Mouse (Mus musculus): Measurements from ENCODE around the gene Arrb1. TPM values are rescaled to one million over a fixed set of nuclear protein-coding genes. Genes with fewer than 3 reads are reported as not detected.
A peak's percentile ranks its signal among the peaks of the same experiment; 100 is the strongest.

The Arrb1 gene
- polyA plus RNA-seq, 1 experiment from 2014 or later, result 15.6 TPM

MicroRNA genes within 50 kb of the gene (microRNA counts, 519-probe panel; counts per million panel counts)
- microRNA mmu-miR-326, result 3,504 counts per million, percentile 45 among the panel's probes with 10 or more counts

Small RNAs within 50 kb of the gene (microRNA-seq; reads per million reads assigned to microRNA genes)
- gene Mir326, result 71.4 reads per million, percentile 47 among the genes with 10 or more reads in this experiment

Other genes starting within 250 kb of the Arrb1 start
- 394 and 407 TPM in 2 replicates for gene Serpinh1, start 182.2 kb upstream of the Arrb1 start, polyA plus RNA-seq (2015; fragmentation: Nextera tagmentation; extraction: Ambion mirVana)
- 53.2 and 55.3 TPM in 2 replicates for gene Gdpd5, start 154.1 kb upstream of the Arrb1 start, polyA plus RNA-seq (2015; fragmentation: Nextera tagmentation; extraction: Ambion mirVana)
- gene Klhl35, start 69.5 kb upstream of the Arrb1 start, polyA plus RNA-seq (2015; fragmentation: Nextera tagmentation; extraction: Ambion mirVana), result 7.4 and 12.2 TPM in 2 replicates
- 523 and 532 TPM in 2 replicates for gene Rps3, start 51.7 kb upstream of the Arrb1 start, polyA plus RNA-seq (2015; fragmentation: Nextera tagmentation; extraction: Ambion mirVana)
- gene Tpbgl, start 91.6 kb downstream of the Arrb1 start, polyA plus RNA-seq (2015; fragmentation: Nextera tagmentation; extraction: Ambion mirVana), result 1.4 TPM in 2 replicates
- gene Slco2b1, start 175.9 kb downstream of the Arrb1 start, polyA plus RNA-seq (2015; fragmentation: Nextera tagmentation; extraction: Ambion mirVana), result 5.8 TPM in 2 replicates
- not detected in 2 replicates for gene Olfr520, start 194.8 kb downstream of the Arrb1 start, polyA plus RNA-seq (2015; fragmentation: Nextera tagmentation; extraction: Ambion mirVana)
- gene Olfr521, start 228.0 kb downstream of the Arrb1 start, polyA plus RNA-seq (2015; fragmentation: Nextera tagmentation; extraction: Ambion mirVana), result not detected in 2 replicates